Mouse (Mus musculus) adrenal gland, postnatal 4 days (tissue): ENCODE results near the gene Foxb2. TPM values are rescaled to one million over a fixed set of nuclear protein-coding genes. Genes with fewer than 3 reads are reported as not detected.

Experiments used
- DNase-seq, 2 experiments: peaks; one replicate each; pipeline ENCODE4 v3.0.0; 2021 to 2022; ENCODE audit warnings: low spot score in 2 of 2, mixed read lengths in 2 of 2
- total RNA-seq, 2 experiments: library from RNA; stranded (reverse); gene quantifications; 2 replicates each; pipeline ENCODE4 v1.2.3; 2021

Gene Foxb2
- total RNA-seq, 2 experiments from 2014 or later: not detected

DNA sequence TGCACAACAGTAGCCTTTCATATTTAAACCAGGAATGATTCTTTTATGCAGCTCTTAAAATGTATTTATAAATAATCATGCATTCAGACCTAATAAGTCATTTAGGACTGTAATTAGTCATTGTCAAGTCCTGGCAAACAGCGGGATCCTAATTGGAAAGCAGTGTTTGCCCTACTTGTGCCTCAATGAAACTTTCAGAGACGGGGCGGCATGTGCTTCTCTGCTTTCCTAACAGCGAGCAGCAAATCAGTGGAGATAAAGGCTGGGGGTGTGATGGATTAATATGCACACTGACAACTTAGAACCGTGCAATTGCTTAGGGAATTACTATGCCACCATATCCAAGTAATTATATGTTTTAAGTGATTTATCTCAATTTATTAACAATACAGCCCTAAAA lies 48.4 kb downstream of the Foxb2 start:
- no peak for DNase-seq

Other genes starting within 250 kb of the Foxb2 start
- gene Vps13a, start 92.9 kb downstream of the Foxb2 start, total RNA-seq: 10 to 100 TPM; 26.8 to 28.7 TPM
- 10 to 100 TPM; 20.3 to 22.9 TPM for gene Prune2, start 82.3 kb upstream of the Foxb2 start, total RNA-seq